Mouse (Mus musculus) limb, embryonic 15.5 days (tissue): Measurements from ENCODE around the gene Cpz. TPM values are rescaled to one million over a fixed set of nuclear protein-coding genes. Genes with fewer than 3 reads are reported as not detected.

Source experiments
- ATAC-seq: fragments of 200-750 bp; cut with Nextera tagmentation; 2 replicates; pipeline ENCODE4 v1.8.0; 2017; ENCODE audit warnings: low read depth, moderate TSS enrichment; ENCODE audit not compliant: insufficient number of reproducible peaks, low FRiP score, low TSS enrichment
- H3K27ac ChIP-seq: fragments of 300-500 bp; sonication (generic); 2 replicates; pipeline ENCODE4 v1.5.1; 2015; ENCODE audit warnings: moderate library complexity, mild to moderate bottlenecking, inconsistent platforms
- H3K27me3 ChIP-seq: fragments of 300-500 bp; sonication (generic); 2 replicates; pipeline ENCODE4 v1.6.1; 2015; ENCODE audit warnings: inconsistent platforms
- H3K36me3 ChIP-seq: fragments of 300-500 bp; sonication (generic); 2 replicates; pipeline ENCODE4 v1.6.1; 2015; ENCODE audit warnings: inconsistent platforms
- H3K4me1 ChIP-seq: fragments of 300-500 bp; sonication (generic); 2 replicates; pipeline ENCODE4 v1.6.1; 2015; ENCODE audit warnings: inconsistent platforms
- H3K4me2 ChIP-seq: fragments of 300-500 bp; sonication (generic); 2 replicates; pipeline ENCODE4 v1.6.1; 2015; ENCODE audit warnings: mild to moderate bottlenecking, inconsistent platforms
- H3K4me3 ChIP-seq: fragments of 300-500 bp; sonication (generic); 2 replicates; pipeline ENCODE4 v1.5.1; 2015; ENCODE audit warnings: mild to moderate bottlenecking, inconsistent platforms
- H3K9ac ChIP-seq: fragments of 300-500 bp; sonication (generic); 2 replicates; pipeline ENCODE4 v1.6.1; 2015; ENCODE audit warnings: inconsistent platforms
- H3K9me3 ChIP-seq: fragments of 300-500 bp; sonication (generic); 2 replicates; pipeline ENCODE4 v1.6.1; 2016; ENCODE audit warnings: inconsistent platforms
- WGBS: fragments of 180-500 bp; shearing (Covaris S2); methylation state at CpG from one replicate; pipeline ENCODE4 v1.1.7; 2015; 5-methylcytosine and 5-hydroxymethylcytosine counted together
- polyA plus RNA-seq: library from polyadenylated mRNA; unstranded; fragments of >200 nt; fragmentation: Nextera tagmentation; extraction: Ambion mirVana; gene quantifications from 2 replicates; pipeline ENCODE4 v1.2.1, GENCODE M21; 2015

Cpz gene
- polyA plus RNA-seq, 1 experiment from 2014 or later = 12.1 TPM

- no peaks in the 10 kb centered on the region for H3K9me3 ChIP-seq
- ATAC-seq = no peak
- no peak overlapping the region for H3K4me3 ChIP-seq
- no peak overlapping the region for H3K4me2 ChIP-seq
- no peaks in the 10 kb centered on the region for H3K36me3 ChIP-seq
- no peak overlapping the region for H3K9ac ChIP-seq
- H3K4me1 ChIP-seq = no peaks in the 10 kb centered on the region
- 71% methylated on average over 4 of the region's 4 CpGs for WGBS
- H3K27me3 ChIP-seq = peaks cover 47% of the 10 kb centered on the region
- H3K27ac ChIP-seq = no peak overlapping the region
Observed at GRCm38 (mm10) chr5:35459760-35460159, 65.7 kb downstream of the Cpz start.

GRCm38 (mm10) chr5:35458267-35458666 lies 67.2 kb downstream of the Cpz start:
- no peak for ATAC-seq

GRCm38 (mm10) chr5:35457364-35457763 lies 68.1 kb downstream of the Cpz start:
- Histone ChIP-seq H3K9me3 (no peaks in the 10 kb centered on the region), H3K36me3 (no peaks in the 10 kb centered on the region), H3K4me2 (no peak overlapping the region), H3K27ac (no peak overlapping the region), H3K4me3 (no peak overlapping the region), H3K9ac (no peak overlapping the region), H3K27me3 (peaks cover 30% of the 10 kb centered on the region), H3K4me1 (0 out of 2 replicates have a peak, but pooled peaks cover 6% of the 10 kb centered on the region)
- WGBS = 68% methylated on average over 7 of the region's 7 CpGs
- no peak for ATAC-seq

More at GRCm38 (mm10) chr5:35458267-35458666, 67.2 kb downstream of the Cpz start:
- H3K4me1 ChIP-seq = 0 out of 2 replicates have a peak, but pooled peaks cover 6% of the 10 kb centered on the region
- no peak overlapping the region for H3K9ac ChIP-seq
- no peak overlapping the region for H3K27ac ChIP-seq
- no peak overlapping the region for H3K4me2 ChIP-seq
- H3K4me3 ChIP-seq = no peak overlapping the region
- H3K36me3 ChIP-seq = no peaks in the 10 kb centered on the region
- peaks cover 33% of the 10 kb centered on the region for H3K27me3 ChIP-seq
- no peaks in the 10 kb centered on the region for H3K9me3 ChIP-seq
- 71% methylated on average over 3 of the region's 3 CpGs for WGBS

- WGBS = 18% methylated on average over 17 of the region's 17 CpGs
- no peak overlapping the region for H3K4me2 ChIP-seq
- no peaks in the 10 kb centered on the region for H3K9me3 ChIP-seq
- no peak overlapping the region for H3K9ac ChIP-seq
- no peak overlapping the region for H3K4me3 ChIP-seq
- H3K36me3 ChIP-seq = no peaks in the 10 kb centered on the region
- H3K27ac ChIP-seq = no peak overlapping the region
- 0 out of 2 replicates have a peak, but pooled peaks have one; percentile 17 for ATAC-seq
- H3K4me1 ChIP-seq = 0 out of 2 replicates have a peak, but pooled peaks cover 6% of the 10 kb centered on the region
- peaks cover 29% of the 10 kb centered on the region for H3K27me3 ChIP-seq
Observed at GRCm38 (mm10) chr5:35454187-35454800, 71.2 kb downstream of the Cpz start.

Other genes with a start within 250 kb of the Cpz start
- not detected in 2 replicates for gene Adra2c, start 247.4 kb downstream of the Cpz start, polyA plus RNA-seq
- not detected in 2 replicates for gene Hmx1, start 136.6 kb downstream of the Cpz start, polyA plus RNA-seq
- 9.0 and 9.1 TPM in 2 replicates for gene Trmt44, start 49.4 kb upstream of the Cpz start, polyA plus RNA-seq
- 11.6 and 12.4 TPM in 2 replicates for gene Acox3, start 57.3 kb upstream of the Cpz start, polyA plus RNA-seq
- 72.3 and 92.9 TPM in 2 replicates for gene Htra3, start 154.1 kb upstream of the Cpz start, polyA plus RNA-seq
- 6.6 and 7.3 TPM in 2 replicates for gene Sh3tc1, start 214.3 kb upstream of the Cpz start, polyA plus RNA-seq
- 2.7 and 5.7 TPM in 2 replicates for gene Ablim2, start 232.2 kb upstream of the Cpz start, polyA plus RNA-seq